Mouse (Mus musculus) neural tube, embryonic 11.5 days (tissue): Measurements from ENCODE around the gene Gm11627. TPM values are rescaled to one million over a fixed set of nuclear protein-coding genes. Genes with fewer than 3 reads are reported as not detected.

Source experiments
- ATAC-seq: fragments of 200-750 bp; cut with Nextera tagmentation; 2 replicates; pipeline ENCODE4 v1.8.0; 2017; ENCODE audit warnings: moderate number of reproducible peaks, mild to moderate bottlenecking, moderate TSS enrichment, moderate library complexity; ENCODE audit not compliant: insufficient read depth, low FRiP score, low TSS enrichment
- DNase-seq: peaks from one replicate; pipeline ENCODE4 v3.0.0-alpha.2; 2015; ENCODE audit warnings: low spot score
- H3K27ac ChIP-seq: fragments of 300-500 bp; sonication (generic); 2 replicates; pipeline ENCODE4 v1.5.1; 2014; ENCODE audit warnings: low read depth, mild to moderate bottlenecking, low read length
- H3K27me3 ChIP-seq: fragments of 300-500 bp; sonication (generic); 2 replicates; pipeline ENCODE4 v1.6.1; 2014; ENCODE audit warnings: mild to moderate bottlenecking, low read length, mixed read lengths; ENCODE audit not compliant: control insufficient read depth, insufficient read depth
- H3K36me3 ChIP-seq: fragments of 300-500 bp; sonication (generic); 2 replicates; pipeline ENCODE4 v1.6.1; 2014; ENCODE audit warnings: mild to moderate bottlenecking, low read length, moderate library complexity, mixed read lengths; ENCODE audit not compliant: control insufficient read depth, insufficient read depth
- H3K4me1 ChIP-seq: fragments of 300-500 bp; sonication (generic); 2 replicates; pipeline ENCODE4 v1.6.1; 2014; ENCODE audit warnings: low read length, mixed read lengths; ENCODE audit not compliant: control insufficient read depth, insufficient read depth
- H3K4me2 ChIP-seq: fragments of 300-500 bp; sonication (generic); 2 replicates; pipeline ENCODE4 v1.6.1; 2014; ENCODE audit warnings: low read depth, mild to moderate bottlenecking, moderate library complexity
- H3K4me3 ChIP-seq: fragments of 300-500 bp; sonication (generic); 2 replicates; pipeline ENCODE4 v1.5.1; 2014; ENCODE audit warnings: low read depth, low read length
- H3K9ac ChIP-seq: fragments of 300-500 bp; sonication (generic); 2 replicates; pipeline ENCODE4 v1.6.1; 2014; ENCODE audit warnings: mild to moderate bottlenecking, low read length
- H3K9me3 ChIP-seq: fragments of 300-500 bp; sonication (generic); 2 replicates; pipeline ENCODE4 v1.6.1; 2016; ENCODE audit warnings: low read length; ENCODE audit not compliant: control insufficient read depth
- WGBS: fragments of 180-500 bp; shearing (Covaris S2); extraction: QIAGEN DNeasy Blood & Tissue Kit; methylation state at CpG from one replicate; pipeline ENCODE4 v1.1.7; 2014; 5-methylcytosine and 5-hydroxymethylcytosine counted together
- polyA plus RNA-seq: library from polyadenylated mRNA; unstranded; fragments of >200 nt; fragmentation: Nextera tagmentation; extraction: Ambion mirVana; gene quantifications from 2 replicates; pipeline ENCODE4 v1.2.1, GENCODE M21; 2014

Gene Gm11627
- polyA plus RNA-seq, 1 experiment from 2014 or later: 9.9 TPM

DNA sequence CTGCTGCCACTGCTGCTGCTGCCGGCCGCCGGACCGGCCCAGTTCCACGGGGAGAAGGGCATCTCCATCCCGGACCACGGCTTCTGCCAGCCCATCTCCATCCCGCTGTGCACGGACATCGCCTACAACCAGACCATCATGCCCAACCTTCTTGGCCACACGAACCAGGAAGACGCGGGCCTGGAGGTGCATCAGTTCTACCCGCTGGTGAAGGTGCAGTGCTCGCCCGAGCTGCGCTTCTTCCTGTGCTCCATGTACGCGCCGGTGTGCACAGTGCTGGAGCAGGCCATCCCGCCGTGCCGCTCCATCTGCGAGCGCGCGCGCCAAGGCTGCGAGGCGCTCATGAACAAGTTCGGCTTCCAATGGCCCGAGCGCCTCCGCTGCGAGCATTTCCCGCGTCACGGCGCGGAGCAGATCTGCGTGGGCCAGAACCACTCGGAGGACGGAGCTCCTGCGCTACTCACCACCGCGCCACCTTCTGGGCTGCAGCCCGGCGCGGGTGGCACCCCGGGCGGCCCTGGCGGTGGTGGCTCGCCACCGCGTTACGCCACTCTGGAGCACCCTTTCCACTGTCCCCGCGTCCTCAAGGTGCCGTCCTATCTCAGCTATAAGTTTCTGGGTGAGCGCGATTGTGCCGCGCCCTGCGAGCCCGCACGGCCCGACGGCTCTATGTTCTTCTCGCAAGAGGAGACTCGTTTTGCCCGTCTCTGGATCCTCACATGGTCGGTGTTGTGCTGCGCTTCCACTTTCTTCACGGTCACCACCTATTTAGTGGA lies 25.7 kb upstream of the Gm11627 start:
- peak overlapping the region; percentile 83 for H3K4me2 ChIP-seq
- H3K4me3 ChIP-seq: peak overlapping the region; percentile 77
- ATAC-seq (peak; percentile 31), DNase-seq (no peak)
- under 1% methylated on average over 74 of the region's 74 CpGs for WGBS
- H3K27ac ChIP-seq: peak overlapping the region; percentile 98
- no peaks in the 10 kb centered on the region for H3K27me3 ChIP-seq
- peak overlapping the region; percentile 97 for H3K9ac ChIP-seq
- peaks cover 22% of the 10 kb centered on the region for H3K4me1 ChIP-seq
- no peaks in the 10 kb centered on the region for H3K36me3 ChIP-seq
- no peaks in the 10 kb centered on the region for H3K9me3 ChIP-seq

DNA sequence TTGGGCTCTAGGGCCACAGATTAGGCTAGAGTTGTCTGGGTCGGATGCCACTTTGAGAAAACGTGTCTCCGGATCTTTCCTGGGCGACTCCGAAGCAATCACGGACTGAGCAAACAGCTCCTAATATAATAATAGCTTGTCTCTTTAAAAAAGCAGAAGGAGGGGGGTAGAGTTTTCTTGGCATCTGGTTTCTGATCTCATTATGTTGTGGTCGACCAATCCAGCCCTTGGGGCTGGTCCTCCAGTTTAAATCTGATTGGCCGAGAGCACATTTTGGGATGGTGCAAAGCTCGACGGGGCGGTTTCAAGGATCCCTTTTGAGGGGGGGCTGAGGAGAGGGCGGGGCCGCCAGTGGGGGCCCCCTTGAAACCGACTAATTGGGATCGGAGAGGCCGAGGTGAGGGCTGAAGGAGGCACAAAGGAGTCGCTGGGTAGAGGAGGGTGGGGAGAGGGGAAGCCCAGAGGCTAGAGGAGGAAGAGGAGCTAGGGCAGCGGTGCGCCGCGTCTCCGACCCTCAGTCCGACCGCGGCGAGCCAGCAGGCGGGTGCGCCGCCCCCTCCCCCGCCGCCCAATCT lies 24.8 kb upstream of the Gm11627 start, which contains the start of gene Fzd2:
Gene Fzd2 (plus strand): TSS at position 387 of the 575 bp plus-strand sequence.
- peak within 1 kb of the TSS; percentile 77 for H3K4me3 ChIP-seq
- H3K4me2 ChIP-seq: peak within 1 kb of the TSS; percentile 83
- peak within 1 kb of the TSS; percentile 97 for H3K9ac ChIP-seq
- peak; percentile 88 for ATAC-seq
- peak; percentile 99 for DNase-seq
- no peaks in the 10 kb centered on the region for H3K9me3 ChIP-seq
- H3K27me3 ChIP-seq: no peaks in the 10 kb centered on the region
- peak within 1 kb of the TSS; percentile 98 for H3K27ac ChIP-seq
- H3K36me3 ChIP-seq: no peaks in the 10 kb centered on the region
- WGBS: 0% methylated on average over 17 of the region's 31 CpGs
- peaks cover 13% of the 10 kb centered on the region for H3K4me1 ChIP-seq

DNA sequence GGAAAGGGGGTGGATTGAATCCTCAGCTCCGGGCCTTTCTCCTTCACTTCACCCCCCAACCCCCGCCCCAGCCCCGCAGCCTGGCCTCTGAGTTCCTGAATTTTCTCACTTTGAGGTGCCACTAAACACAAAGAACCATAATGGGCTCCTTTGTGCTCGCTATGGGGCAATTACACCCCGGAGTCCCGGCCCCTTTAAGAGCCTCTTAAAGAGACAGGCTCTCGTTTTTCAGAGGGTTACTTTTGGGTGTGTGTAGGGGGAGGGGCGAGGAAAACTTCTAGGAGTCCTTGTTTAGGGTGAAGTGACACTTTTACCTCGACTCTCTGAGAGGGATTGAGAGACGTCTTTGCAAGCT lies 24.2 kb upstream of the Gm11627 start:
- ATAC-seq: peak; percentile 52
- H3K9ac ChIP-seq: peak overlapping the region; percentile 61
- peak; percentile 82 for DNase-seq
- H3K4me1 ChIP-seq: peaks cover 7% of the 10 kb centered on the region
- WGBS: under 1% methylated on average over 10 of the region's 10 CpGs
- no peaks in the 10 kb centered on the region for H3K36me3 ChIP-seq
- H3K4me2 ChIP-seq: peak overlapping the region; percentile 83
- no peaks in the 10 kb centered on the region for H3K9me3 ChIP-seq
- peak overlapping the region; percentile 77 for H3K4me3 ChIP-seq
- H3K27ac ChIP-seq: peak overlapping the region; percentile 98
- H3K27me3 ChIP-seq: no peaks in the 10 kb centered on the region

DNA sequence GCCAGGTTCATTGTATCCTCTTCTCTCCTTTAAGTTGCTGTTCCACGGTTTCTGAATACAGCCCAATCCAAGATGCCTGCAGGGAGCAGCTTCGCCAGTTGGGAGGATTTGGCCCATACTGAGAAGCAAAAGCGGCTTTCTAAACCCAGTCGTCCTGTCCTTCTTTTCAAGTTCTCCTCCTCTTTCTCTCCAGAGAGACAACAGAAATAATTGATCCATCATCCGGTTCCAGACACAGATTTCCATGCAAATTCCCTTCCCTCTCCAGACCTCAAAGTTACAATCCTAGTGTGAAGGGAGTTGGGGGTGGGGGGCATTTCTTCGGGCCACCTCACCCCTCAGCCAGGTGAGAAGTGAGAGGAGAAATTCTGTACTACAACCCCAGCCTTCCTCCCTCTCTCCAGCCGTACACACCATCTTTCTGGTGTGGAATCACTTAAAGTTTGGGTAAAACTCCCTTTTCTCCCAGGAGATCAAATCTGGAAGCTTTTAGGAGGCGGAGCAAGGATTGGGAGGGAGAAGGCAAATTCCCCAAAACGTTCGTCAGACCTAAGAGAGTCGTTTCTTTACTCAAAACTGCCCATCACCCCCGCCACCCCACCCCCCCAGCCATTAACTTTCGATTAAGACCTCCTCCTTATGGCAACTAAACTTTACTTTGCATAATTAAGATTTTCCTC lies 23.7 kb upstream of the Gm11627 start:
- no peak for DNase-seq
- H3K4me2 ChIP-seq: peak overlapping the region; percentile 83
- no peaks in the 10 kb centered on the region for H3K9me3 ChIP-seq
- H3K4me1 ChIP-seq: peaks cover 2% of the 10 kb centered on the region; the same call in 1 of the 2 replicates
- peak overlapping the region; percentile 61 for H3K9ac ChIP-seq
- peak overlapping the region; percentile 77 for H3K4me3 ChIP-seq
- no peaks in the 10 kb centered on the region for H3K36me3 ChIP-seq
- no peaks in the 10 kb centered on the region for H3K27me3 ChIP-seq
- 2% methylated on average over 13 of the region's 13 CpGs for WGBS
- H3K27ac ChIP-seq: peak overlapping the region; percentile 98
- ATAC-seq: no peak

DNA sequence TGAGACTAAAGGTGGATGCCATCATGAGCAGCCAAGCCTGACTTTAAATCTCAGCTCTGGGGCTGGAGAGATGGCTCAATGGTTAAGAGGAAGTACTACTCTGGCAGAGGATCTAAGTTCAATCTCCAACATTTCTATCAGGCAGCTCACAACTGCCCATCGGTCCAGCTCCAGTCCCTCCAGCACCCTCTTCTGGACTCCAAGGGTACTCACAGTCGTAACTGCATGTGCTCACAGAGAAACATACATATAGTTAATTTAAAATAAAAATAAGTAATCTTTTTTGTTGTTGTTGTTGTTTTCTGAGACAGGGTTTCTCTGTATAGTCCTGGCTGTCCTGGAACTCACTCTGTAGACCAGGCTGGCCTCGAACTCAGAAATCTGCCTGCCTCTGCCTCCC lies 20.7 kb upstream of the Gm11627 start:
- Histone ChIP-seq H3K4me3 (no peak overlapping the region), H3K27ac (no peak overlapping the region), H3K4me1 (peaks cover 13% of the 10 kb centered on the region), H3K4me2 (no peak overlapping the region), H3K9me3 (no peaks in the 10 kb centered on the region), H3K9ac (no peak overlapping the region), H3K27me3 (no peaks in the 10 kb centered on the region), H3K36me3 (no peaks in the 10 kb centered on the region)
- ATAC-seq (no peak), DNase-seq (no peak)
- 90% methylated on average over 3 of the region's 3 CpGs for WGBS

DNA sequence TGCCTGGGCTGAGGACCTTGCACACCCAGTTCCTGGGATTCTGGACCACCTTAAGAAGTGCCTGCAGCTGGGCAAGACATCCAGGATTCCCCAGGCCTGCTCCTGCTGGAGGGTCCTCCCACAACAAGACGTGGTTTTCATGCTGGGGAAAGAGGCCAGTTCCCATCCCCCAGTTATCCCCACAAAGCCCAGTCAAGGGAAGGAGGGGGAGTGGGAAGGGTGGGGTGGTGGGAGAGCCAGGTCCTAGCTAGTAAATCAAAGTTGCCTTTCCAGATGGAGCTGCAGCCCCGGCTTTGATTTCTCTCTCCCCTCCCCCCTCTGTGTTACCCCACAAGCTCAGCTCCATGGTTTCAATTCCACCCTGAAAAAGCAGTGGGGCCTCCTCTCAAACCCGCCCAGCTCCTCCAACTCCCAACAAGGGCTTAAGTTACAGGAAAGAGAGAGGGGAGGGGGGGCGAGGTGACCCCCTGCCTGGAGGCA lies 16.1 kb upstream of the Gm11627 start:
- H3K9ac ChIP-seq: peak overlapping the region; percentile 12; the same call in 1 of the 2 replicates
- no peaks in the 10 kb centered on the region for H3K36me3 ChIP-seq
- H3K4me1 ChIP-seq: peaks cover 18% of the 10 kb centered on the region
- peak; percentile 75; the same call in 1 of the 2 replicates for ATAC-seq
- H3K4me2 ChIP-seq: 0 out of 2 replicates have a peak overlapping the region, but pooled peaks have one; percentile 5
- H3K4me3 ChIP-seq: 0 out of 2 replicates have a peak overlapping the region, but pooled peaks have one; percentile 3
- peak overlapping the region; percentile 84 for H3K27ac ChIP-seq
- WGBS: 7% methylated on average over 4 of the region's 4 CpGs
- H3K27me3 ChIP-seq: no peaks in the 10 kb centered on the region
- H3K9me3 ChIP-seq: no peaks in the 10 kb centered on the region
- peak; percentile 77 for DNase-seq

DNA sequence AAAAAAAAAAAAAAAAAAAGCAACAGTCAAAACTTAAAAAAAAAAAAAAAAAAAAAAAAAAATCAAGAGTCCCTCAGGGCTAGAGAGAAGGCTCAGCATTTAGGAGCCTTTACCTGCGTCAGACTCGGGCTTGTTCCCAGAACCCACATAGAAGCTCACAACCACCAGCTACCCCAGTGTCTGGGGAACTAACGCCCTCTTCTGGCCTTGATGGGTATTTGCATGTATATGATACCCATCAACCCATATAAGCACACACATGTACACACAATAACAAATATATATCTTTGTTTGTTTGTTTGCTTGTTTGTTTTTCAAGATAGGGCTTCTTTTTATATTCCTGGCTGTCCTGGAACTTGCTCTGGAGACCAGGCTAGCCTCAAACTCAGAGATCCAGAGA lies 8.3 kb upstream of the Gm11627 start:
- no peak for ATAC-seq
- Histone ChIP-seq H3K36me3 (no peaks in the 10 kb centered on the region), H3K27ac (no peak overlapping the region), H3K4me2 (no peak overlapping the region), H3K9me3 (no peaks in the 10 kb centered on the region), H3K4me3 (no peak overlapping the region), H3K4me1 (peaks cover 1% of the 10 kb centered on the region; the same call in 1 of the 2 replicates), H3K27me3 (no peaks in the 10 kb centered on the region), H3K9ac (no peak overlapping the region)
- DNase-seq: no peak
- 92% methylated on average over 3 of the region's 3 CpGs for WGBS

DNA sequence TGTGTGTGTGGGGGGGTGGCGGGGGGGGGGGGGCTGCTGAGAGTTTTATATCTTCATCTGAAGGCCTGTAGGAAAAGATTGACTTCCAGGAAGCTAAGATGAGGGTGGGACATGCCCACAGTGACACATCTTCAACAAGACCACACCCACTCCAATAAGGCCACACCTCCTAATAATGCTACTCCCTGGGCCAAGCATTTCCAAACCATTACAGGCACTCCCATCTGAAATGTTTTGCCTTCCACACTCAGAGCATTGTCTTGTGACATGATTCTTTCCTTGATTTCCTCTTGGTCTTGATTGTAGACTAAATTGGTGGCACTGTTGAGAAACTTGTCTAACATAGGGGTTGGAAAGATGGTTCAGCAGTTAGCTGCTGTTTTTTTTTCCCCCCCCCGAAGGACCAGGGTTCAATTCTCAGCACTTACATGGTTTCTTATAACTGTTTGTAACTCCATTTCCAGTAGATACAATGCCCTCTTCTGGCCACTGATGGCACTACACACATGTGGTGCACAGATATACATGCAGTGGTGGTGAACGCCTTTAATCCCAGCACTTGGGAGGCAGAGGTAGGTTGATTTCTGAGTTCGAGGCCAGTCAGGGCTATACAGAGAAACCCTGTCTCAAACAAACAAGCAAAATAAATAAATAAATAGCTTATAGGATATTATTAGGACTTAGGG lies 7.3 kb upstream of the Gm11627 start:
- no peak overlapping the region for H3K27ac ChIP-seq
- DNase-seq (no peak), ATAC-seq (no peak)
- H3K4me1 ChIP-seq: peaks cover 10% of the 10 kb centered on the region; the same call in 1 of the 2 replicates
- H3K4me2 ChIP-seq: no peak overlapping the region
- no peak overlapping the region for H3K4me3 ChIP-seq
- WGBS: 84% methylated on average over 4 of the region's 4 CpGs
- no peak overlapping the region for H3K9ac ChIP-seq
- no peaks in the 10 kb centered on the region for H3K36me3 ChIP-seq
- no peaks in the 10 kb centered on the region for H3K9me3 ChIP-seq
- no peaks in the 10 kb centered on the region for H3K27me3 ChIP-seq
